Mouse (Mus musculus) heart, embryonic 13.5 days (tissue): ENCODE data around the gene Fam213a. TPM values are rescaled to one million over a fixed set of nuclear protein-coding genes. Genes with fewer than 3 reads are reported as not detected.

Experiments
- ATAC-seq: fragments of 200-750 bp; cut with Nextera tagmentation; 2 replicates; pipeline ENCODE4 v1.8.0; 2017; ENCODE audit warnings: moderate TSS enrichment; ENCODE audit not compliant: insufficient number of reproducible peaks, low FRiP score, low TSS enrichment; ENCODE audit errors: extremely low read depth
- H3K27ac ChIP-seq: fragments of 300-500 bp; sonication (generic); replicated peaks from 2 replicates; pipeline ENCODE4 v1.5.1; 2015; ENCODE audit warnings: moderate library complexity, mild to moderate bottlenecking, inconsistent platforms
- H3K27me3 ChIP-seq: fragments of 300-500 bp; sonication (generic); replicated peaks from 2 replicates; pipeline ENCODE4 v1.6.1; 2015; ENCODE audit warnings: mild to moderate bottlenecking, inconsistent platforms
- H3K36me3 ChIP-seq: fragments of 300-500 bp; sonication (generic); 2 replicates; pipeline ENCODE4 v1.6.1; 2015; ENCODE audit warnings: mild to moderate bottlenecking, inconsistent platforms
- H3K4me1 ChIP-seq: fragments of 300-500 bp; sonication (generic); 2 replicates; pipeline ENCODE4 v1.6.1; 2015; ENCODE audit warnings: inconsistent platforms
- H3K4me2 ChIP-seq: fragments of 300-500 bp; sonication (generic); 2 replicates; pipeline ENCODE4 v1.6.1; 2015; ENCODE audit warnings: inconsistent platforms, mild to moderate bottlenecking, moderate library complexity
- H3K4me3 ChIP-seq: fragments of 300-500 bp; sonication (generic); 2 replicates; pipeline ENCODE4 v1.5.1; 2015; ENCODE audit warnings: moderate library complexity, mild to moderate bottlenecking, inconsistent platforms
- H3K9ac ChIP-seq: fragments of 300-500 bp; sonication (generic); 2 replicates; pipeline ENCODE4 v1.6.1; 2015; ENCODE audit warnings: inconsistent platforms, mild to moderate bottlenecking, moderate library complexity
- H3K9me3 ChIP-seq: fragments of 300-500 bp; sonication (generic); 2 replicates; pipeline ENCODE4 v1.6.1; 2016; ENCODE audit warnings: inconsistent platforms
- WGBS: fragments of 180-500 bp; shearing (Covaris S2); methylation state at CpG from one replicate; pipeline ENCODE4 v1.1.7; 2015; ENCODE audit warnings: mixed read lengths; 5-methylcytosine and 5-hydroxymethylcytosine counted together
- polyA plus RNA-seq: library from polyadenylated mRNA; unstranded; fragments of >200 nt; fragmentation: Nextera tagmentation; extraction: Ambion mirVana; gene quantifications from 2 replicates; pipeline ENCODE4 v1.2.1, GENCODE M21; 2015

Gene Fam213a
- polyA plus RNA-seq, 1 experiment from 2014 or later: 48.6 TPM

DNA sequence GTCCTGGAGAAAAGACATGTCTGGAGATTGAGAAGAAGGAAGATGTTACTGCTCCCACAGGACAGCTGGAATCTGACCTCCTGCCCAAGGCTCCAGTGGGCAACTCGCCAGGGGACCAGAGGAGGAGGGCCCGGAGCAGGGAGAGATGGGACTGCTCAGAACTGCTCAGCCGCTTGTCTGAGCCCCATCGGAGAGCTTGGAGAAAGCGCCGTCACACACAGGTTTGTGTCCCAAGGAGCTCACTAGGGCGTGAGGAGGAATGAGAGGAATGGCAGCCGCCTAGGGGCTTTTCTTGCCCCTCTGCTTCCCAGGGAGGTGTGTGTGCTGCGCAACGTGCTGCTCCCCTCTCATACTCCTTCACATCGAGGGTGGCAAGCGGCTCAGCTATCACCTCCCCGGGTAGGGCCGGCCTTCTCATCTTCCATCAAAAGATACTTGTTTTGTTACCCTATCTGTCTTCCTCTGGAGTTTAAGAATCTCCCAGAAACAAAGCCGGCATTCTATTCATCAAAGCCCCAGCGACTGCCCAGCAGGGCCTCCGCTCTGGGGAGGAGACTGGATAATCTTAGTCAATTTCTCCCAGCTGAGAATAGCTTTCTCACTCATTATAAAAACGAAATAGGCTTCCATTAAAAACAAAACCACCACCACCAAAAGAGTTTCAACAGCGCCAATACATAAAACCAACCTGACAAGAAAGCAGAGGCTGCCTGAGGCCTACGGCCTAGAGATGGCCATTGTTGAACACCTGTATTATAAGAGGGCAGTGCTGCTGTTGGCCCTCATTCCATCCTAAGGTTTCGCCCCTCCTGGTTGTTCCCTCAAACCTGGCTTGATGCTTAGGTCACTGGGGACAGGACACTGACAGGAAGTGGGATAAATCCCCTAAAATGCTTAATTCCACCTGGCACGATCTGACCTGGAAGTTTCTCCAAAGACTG is 9.1 kb downstream of the Fam213a start:
- Histone ChIP-seq H3K27ac (peak overlapping the region; percentile 38), H3K4me3 (peak overlapping the region; percentile 34), H3K9me3 (no peaks in the 10 kb centered on the region), H3K36me3 (peaks cover 23% of the 10 kb centered on the region; the same call in 1 of the 2 replicates), H3K9ac (peak overlapping the region; percentile 64), H3K4me2 (peak overlapping the region; percentile 63), H3K4me1 (peaks cover 38% of the 10 kb centered on the region), H3K27me3 (no peaks in the 10 kb centered on the region)
- ATAC-seq: no peak
- WGBS: 27% methylated on average over 22 of the region's 22 CpGs

DNA sequence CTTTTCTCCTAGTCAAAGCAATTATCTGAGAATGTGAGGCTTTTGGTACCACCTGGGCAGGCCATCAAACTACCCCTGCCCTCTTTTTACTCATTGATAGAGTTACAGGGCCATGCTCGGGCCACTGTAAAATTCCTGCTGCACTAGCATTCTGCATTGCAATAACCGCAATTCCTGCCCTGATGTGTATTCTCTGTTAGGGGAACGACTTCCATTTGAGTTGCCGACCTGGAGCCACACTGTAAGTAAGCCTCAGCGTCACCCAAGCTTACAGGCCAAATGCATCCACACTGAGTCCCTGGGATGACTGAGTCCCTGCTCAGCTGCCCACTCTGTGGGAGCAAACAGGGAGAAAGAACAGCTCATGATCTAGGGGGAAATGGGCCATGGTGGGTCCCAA is 12.0 kb downstream of the Fam213a start:
- ATAC-seq: no peak
- Histone ChIP-seq H3K27me3 (no peaks in the 10 kb centered on the region), H3K4me1 (peaks cover 18% of the 10 kb centered on the region), H3K9ac (no peak overlapping the region), H3K27ac (no peak overlapping the region), H3K4me2 (no peak overlapping the region), H3K4me3 (no peak overlapping the region), H3K9me3 (no peaks in the 10 kb centered on the region), H3K36me3 (peaks cover 43% of the 10 kb centered on the region)
- WGBS: 88% methylated on average over 5 of the region's 5 CpGs

DNA sequence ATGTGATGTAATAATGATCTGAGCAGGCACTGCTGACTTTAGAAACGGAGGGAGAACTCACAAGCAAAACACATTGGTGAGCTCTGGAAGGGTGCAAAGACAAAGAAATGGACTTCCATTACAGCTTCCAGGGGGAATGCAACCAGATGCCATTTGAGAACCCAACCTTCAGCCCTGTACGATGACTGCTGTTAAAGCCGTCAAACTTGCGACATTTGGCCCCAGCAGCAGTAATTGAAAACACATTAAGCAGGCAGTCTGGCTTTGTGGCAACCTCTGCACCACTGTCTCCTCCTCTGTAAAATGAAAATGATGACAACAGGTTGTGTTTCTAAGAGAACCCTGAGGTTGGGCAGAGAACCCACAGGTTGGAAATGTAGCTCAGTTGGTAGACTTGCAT is 12.8 kb downstream of the Fam213a start:
- Histone ChIP-seq H3K4me2 (no peak overlapping the region), H3K27me3 (no peaks in the 10 kb centered on the region), H3K36me3 (peaks cover 43% of the 10 kb centered on the region), H3K27ac (no peak overlapping the region), H3K9me3 (no peaks in the 10 kb centered on the region), H3K9ac (no peak overlapping the region), H3K4me3 (no peak overlapping the region), H3K4me1 (peaks cover 13% of the 10 kb centered on the region)
- WGBS: 73% methylated on average over 4 of the region's 4 CpGs
- ATAC-seq: no peak

DNA sequence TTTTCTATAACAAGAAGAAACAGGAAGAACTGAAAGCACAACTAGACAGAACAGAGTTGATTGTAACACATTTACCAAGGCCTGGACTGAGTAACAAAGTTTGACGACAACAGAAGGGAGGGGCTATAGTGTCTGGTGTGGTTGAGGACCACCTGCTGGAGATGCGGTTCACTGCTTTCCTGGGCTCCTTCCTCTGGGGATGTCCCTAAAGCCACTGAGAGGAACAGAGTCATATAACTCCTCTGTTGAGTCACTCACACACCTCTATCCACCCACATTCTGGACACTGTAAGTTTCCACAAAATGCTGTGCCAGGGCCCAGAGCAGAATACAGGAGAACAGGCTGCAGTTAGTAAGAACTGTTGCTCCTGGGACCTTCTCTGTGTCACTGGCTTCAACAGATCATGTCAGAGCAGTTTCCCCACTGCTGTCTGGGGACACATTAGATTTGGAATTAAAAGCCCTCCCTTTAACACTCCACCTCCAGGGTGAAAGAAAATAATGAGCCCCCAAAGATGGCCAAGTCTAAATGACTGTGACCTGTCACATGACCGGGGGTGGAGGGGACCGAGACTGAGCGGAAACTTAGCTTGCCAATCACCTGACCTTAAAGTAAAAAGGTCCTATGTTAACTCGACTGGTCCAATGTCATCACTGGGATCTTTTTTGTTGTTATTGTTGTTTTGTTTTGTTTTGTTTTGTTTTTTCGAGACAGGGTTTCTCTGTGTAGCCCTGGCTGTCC is 13.5 kb downstream of the Fam213a start:
- Histone ChIP-seq H3K36me3 (peaks cover 43% of the 10 kb centered on the region), H3K9ac (no peak overlapping the region), H3K4me2 (no peak overlapping the region), H3K27me3 (no peaks in the 10 kb centered on the region), H3K4me1 (peaks cover 13% of the 10 kb centered on the region), H3K9me3 (no peaks in the 10 kb centered on the region), H3K4me3 (no peak overlapping the region), H3K27ac (no peak overlapping the region)
- WGBS: 76% methylated on average over 7 of the region's 7 CpGs
- ATAC-seq: no peak

DNA sequence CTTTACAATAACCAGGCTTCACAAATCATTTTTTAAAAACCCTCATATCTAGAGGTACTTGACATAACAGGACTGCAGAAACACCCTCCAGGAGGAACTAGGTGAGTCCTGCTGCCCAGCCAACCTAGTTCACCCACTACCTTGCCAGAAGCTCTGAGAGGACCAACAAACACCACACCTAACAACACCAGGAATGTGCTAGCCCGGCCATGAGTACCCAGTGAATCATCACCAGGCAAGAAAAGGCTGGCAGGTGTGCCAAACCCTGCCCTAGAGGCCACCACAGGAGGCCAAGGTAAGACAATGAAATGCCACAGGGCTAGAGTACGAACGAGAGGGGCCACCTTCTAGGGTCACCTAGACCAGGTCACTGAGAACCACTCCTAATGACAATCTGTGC is 17.4 kb downstream of the Fam213a start:
- Histone ChIP-seq H3K9ac (no peak overlapping the region), H3K4me1 (peaks cover 10% of the 10 kb centered on the region), H3K4me2 (no peak overlapping the region), H3K9me3 (no peaks in the 10 kb centered on the region), H3K36me3 (peaks cover 41% of the 10 kb centered on the region), H3K4me3 (no peak overlapping the region), H3K27me3 (no peaks in the 10 kb centered on the region), H3K27ac (no peak overlapping the region)
- WGBS: 91% methylated on average over 3 of the region's 3 CpGs
- no peak for ATAC-seq

DNA sequence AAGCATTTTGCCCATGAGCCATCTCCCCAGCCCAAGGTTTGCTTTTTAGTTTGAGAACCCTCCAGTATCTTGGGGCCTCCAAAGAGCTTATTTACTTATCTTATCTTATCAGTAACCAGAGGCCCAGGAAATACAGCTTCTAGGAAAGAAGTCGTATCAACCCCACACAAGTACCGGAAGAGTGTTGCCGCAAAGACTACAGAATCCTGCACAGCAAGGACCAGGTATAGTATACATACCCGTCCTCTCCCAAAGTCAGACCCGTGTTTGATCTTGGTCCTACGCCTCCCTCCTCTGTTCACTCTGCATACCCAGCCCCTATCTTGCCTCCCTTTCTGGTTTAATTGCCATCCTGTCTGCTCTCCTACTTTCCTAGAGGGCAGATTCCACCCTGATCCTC is 21.1 kb downstream of the Fam213a start:
- no peak overlapping the region for H3K27ac ChIP-seq
- ATAC-seq: no peak
- H3K4me1 ChIP-seq: peaks cover 10% of the 10 kb centered on the region
- H3K36me3 ChIP-seq: peaks cover 14% of the 10 kb centered on the region
- no peak overlapping the region for H3K4me2 ChIP-seq
- WGBS: 26% methylated on average over 6 of the region's 6 CpGs
- no peak overlapping the region for H3K4me3 ChIP-seq
- no peak overlapping the region for H3K9ac ChIP-seq
- H3K9me3 ChIP-seq: no peaks in the 10 kb centered on the region
- H3K27me3 ChIP-seq: no peaks in the 10 kb centered on the region

DNA sequence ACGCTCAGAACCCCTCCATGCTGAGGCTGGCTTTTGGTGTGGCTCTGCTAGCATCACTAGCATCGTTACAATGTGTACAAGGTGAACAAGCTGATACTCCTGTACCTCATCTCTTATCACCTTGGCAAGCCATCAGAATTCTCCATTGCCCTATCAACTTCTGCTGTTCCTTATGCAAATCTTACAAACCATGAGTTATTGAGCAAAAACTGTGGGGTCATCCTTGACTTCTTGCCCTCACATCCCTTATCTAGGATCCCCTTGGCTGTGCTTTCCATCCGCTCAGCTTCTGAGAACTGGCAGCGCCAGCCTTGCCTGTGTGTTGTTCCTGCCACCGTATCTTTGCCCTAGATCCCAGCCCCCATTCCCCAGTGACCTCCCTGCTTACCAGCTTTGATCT is 24.8 kb downstream of the Fam213a start:
- ATAC-seq: no peak
- no peak overlapping the region for H3K9ac ChIP-seq
- no peaks in the 10 kb centered on the region for H3K27me3 ChIP-seq
- WGBS: 69% methylated on average over 5 of the region's 5 CpGs
- H3K4me1 ChIP-seq: peaks cover 10% of the 10 kb centered on the region
- no peaks in the 10 kb centered on the region for H3K9me3 ChIP-seq
- H3K36me3 ChIP-seq: no peaks in the 10 kb centered on the region
- no peak overlapping the region for H3K4me2 ChIP-seq
- H3K4me3 ChIP-seq: no peak overlapping the region
- H3K27ac ChIP-seq: no peak overlapping the region

DNA sequence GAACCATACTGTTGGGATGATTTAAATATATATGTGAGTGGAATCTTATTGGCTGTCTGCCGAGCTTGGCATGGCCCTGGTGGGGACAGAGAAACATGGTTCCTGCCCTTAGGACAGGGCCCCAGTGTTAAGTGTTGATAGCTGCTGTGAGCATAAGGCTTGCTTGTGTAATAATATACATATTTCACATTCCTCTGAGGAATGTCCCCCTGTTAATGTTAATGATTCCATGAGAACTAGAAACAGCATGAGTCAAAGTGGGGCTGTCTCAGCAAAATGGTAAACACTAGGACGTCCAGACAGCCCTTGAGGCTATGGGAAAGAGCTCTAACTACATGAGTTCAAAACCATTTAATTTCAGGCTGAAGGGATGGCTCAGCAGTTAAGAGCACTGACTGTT is 26.4 kb downstream of the Fam213a start:
- no peaks in the 10 kb centered on the region for H3K9me3 ChIP-seq
- no peak for ATAC-seq
- no peak overlapping the region for H3K4me2 ChIP-seq
- H3K4me3 ChIP-seq: no peak overlapping the region
- 70% methylated on average over 2 of the region's 2 CpGs for WGBS
- H3K9ac ChIP-seq: no peak overlapping the region
- no peaks in the 10 kb centered on the region for H3K27me3 ChIP-seq
- H3K4me1 ChIP-seq: peaks cover 2% of the 10 kb centered on the region
- H3K27ac ChIP-seq: no peak overlapping the region
- H3K36me3 ChIP-seq: no peaks in the 10 kb centered on the region

DNA sequence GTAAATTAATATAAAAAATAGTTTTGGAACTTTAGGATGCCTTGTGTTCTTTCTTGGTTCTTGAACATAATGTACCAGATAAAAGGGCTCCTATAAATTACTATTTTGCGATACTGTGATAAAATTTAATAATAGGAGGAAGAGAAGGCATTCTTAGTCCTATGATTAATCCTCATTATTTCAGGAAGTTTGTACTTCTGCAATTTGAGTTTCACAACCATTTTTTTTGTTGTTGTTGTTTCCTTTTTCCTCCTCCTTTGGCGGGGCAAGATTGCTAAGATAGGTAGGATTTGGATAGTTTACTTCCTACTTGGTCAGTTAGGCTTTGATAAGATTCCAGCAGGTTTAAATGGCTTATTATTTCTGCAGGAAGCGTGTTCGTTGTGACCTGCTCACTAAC is 28.0 kb downstream of the Fam213a start:
- Histone ChIP-seq H3K27ac (no peak overlapping the region), H3K4me1 (no peaks in the 10 kb centered on the region), H3K9me3 (no peaks in the 10 kb centered on the region), H3K9ac (no peak overlapping the region), H3K4me3 (no peak overlapping the region), H3K36me3 (no peaks in the 10 kb centered on the region), H3K4me2 (no peak overlapping the region), H3K27me3 (no peaks in the 10 kb centered on the region)
- ATAC-seq: no peak
- WGBS: 78% methylated on average over 4 of the region's 4 CpGs

DNA sequence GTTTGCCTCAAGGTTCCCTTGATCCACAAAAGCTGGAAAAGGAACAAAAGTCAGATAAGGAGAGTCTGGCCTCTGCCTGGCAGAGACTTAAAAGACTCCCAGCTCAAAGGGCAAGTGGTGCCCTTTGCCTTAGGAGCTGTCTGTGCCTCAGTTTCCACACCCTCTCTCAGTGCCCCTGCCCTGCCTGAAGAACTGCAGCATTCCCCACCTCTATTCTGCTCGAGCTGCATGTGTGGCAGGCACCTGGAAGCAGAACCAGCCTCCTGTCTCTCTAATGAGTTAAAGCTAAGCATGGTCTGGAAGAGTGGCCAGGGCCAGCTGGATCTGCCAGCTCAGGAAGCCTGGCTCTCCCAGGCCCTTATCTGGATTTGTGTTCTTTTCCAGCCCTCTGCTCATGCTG is 33.9 kb downstream of the Fam213a start:
- Histone ChIP-seq H3K36me3 (no peaks in the 10 kb centered on the region), H3K4me2 (no peak overlapping the region), H3K4me3 (no peak overlapping the region), H3K27ac (0 out of 2 replicates have a peak overlapping the region, but pooled peaks have one; percentile 29), H3K4me1 (peaks cover 14% of the 10 kb centered on the region), H3K27me3 (no peaks in the 10 kb centered on the region), H3K9ac (no peak overlapping the region), H3K9me3 (no peaks in the 10 kb centered on the region)
- WGBS: 36% methylated on average over 1 of the region's 1 CpGs
- no peak for ATAC-seq

DNA sequence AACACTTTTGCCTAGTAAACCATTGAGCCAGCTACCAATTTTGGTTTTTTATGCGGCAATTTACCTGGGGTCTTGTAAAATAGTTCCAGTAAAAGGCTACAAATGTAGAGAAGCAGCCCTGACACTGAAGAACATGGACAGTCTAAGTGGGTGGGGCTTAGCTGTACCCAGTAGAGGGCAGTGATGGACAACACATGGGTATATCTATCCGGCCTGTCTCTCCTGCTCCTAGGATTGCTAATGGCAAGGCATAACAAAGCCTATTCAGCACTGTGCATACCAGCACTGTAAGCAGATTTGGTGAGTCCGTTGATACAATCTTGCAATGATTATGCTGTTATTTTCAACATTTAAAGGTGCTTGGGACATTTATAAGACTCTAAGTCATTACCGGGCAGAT is 34.6 kb downstream of the Fam213a start:
- ATAC-seq: no peak; the same call in 1 of the 2 replicates
- Histone ChIP-seq H3K9ac (no peak overlapping the region), H3K27ac (no peak overlapping the region), H3K4me3 (no peak overlapping the region), H3K4me1 (peaks cover 14% of the 10 kb centered on the region), H3K9me3 (no peaks in the 10 kb centered on the region), H3K36me3 (no peaks in the 10 kb centered on the region), H3K4me2 (no peak overlapping the region), H3K27me3 (no peaks in the 10 kb centered on the region)
- 39% methylated on average over 4 of the region's 4 CpGs for WGBS
